Mouse (Mus musculus) frontal cortex, postnatal 36 days (tissue): ENCODE results near the gene Gm37240.
A peak's percentile ranks its signal among the peaks of the same experiment; 100 is the strongest.
"Not testable (repeated sequence)": the region's sequence is repeated elsewhere in the genome, so short reads cannot be mapped to it uniquely, and the experiment has no call there.

Source experiments
- DNase-seq, 2 experiments: peaks; one replicate each; pipeline ENCODE4 v3.0.0; 2022; ENCODE audit warnings: low spot score in 2 of 2

Gm37240 gene

GRCm38 (mm10) chr3:84680062-84680461 lies 1207.3 kb downstream of the Gm37240 start:
- DNase-seq = no peak

DNA sequence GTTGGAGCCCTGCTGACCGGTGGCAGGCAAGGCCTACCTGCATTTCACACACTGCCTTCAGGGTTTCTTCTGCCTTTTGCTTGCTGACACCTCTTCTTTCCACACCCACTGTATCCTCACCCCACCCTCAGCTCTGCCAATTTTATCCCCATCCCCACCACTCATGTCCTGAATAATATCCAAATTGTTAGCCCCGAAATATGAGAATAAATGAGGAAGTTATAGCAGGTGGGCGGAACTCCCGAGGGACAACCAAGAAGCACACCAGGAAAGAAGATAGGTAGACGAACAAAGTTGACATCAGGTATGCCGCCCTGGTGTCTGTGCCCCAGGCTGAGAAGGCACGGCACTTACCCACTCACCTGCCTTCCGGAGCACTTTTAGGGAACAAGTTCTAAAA lies 1207.8 kb downstream of the Gm37240 start:
- no peak for DNase-seq

DNA sequence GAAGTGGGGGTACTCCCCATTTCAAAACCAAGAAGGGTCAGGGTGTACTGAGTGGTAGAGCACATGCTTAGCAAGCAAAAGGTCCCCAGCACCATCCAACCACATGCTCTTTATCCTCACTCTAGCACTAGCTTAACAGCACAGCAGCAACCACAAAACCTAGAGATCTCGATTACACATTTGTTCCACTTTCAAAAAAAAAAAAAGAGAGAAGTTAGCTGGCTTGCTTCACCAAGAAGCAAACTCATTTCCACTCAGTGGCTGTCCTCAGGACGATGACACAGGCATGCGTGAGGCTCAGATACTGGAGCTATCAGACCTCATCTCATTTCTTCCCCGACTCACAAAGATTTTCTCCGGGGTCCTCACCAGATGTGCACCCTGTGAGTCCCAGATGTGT lies 1208.4 kb downstream of the Gm37240 start:
- DNase-seq = no peak

- DNase-seq = no peak
These were observed 1211.6 kb downstream of the Gm37240 start for GRCm38 (mm10) chr3:84675710-84676109.

DNA sequence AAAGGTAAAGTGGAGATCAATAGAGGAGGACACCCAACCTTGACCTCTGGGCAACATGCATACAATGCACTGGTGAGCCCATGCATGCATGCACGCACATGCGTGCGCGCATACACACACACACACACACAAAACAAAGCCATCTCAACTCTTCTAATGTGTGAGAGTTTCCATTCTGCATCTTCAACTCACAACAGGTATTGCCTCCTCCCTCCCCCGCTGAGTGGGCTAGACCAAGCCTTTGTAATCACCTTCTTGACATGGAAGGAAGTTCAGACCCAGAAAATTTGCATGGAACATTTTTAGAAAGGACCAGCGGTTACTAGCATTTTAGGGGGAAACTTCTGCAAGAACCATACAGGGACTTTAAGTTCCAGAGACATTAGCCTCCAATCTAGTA lies 1213.8 kb downstream of the Gm37240 start:
- no peak for DNase-seq

DNA sequence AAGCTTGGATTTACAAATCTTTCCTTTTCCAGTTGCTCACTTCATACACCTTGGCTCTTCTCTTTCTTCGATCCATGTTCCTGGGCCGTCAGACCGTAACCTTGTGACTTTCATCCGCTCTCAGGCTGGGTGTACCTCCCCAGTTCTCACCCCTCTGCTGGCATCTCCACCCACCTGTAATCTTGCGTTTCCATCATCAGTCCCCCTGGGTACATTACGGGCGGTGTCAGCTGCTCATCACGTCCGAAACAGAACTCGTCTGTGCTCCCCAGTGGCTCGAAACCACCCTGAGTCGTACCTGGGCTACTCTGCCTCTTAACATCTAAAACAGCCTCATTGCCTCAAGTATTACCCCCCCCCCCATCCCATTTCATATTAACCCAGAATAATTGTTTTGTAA lies 1215.2 kb downstream of the Gm37240 start:
- DNase-seq = no peak

GRCm38 (mm10) chr3:84668957-84669356 lies 1218.4 kb downstream of the Gm37240 start:
- DNase-seq = no peak

DNA sequence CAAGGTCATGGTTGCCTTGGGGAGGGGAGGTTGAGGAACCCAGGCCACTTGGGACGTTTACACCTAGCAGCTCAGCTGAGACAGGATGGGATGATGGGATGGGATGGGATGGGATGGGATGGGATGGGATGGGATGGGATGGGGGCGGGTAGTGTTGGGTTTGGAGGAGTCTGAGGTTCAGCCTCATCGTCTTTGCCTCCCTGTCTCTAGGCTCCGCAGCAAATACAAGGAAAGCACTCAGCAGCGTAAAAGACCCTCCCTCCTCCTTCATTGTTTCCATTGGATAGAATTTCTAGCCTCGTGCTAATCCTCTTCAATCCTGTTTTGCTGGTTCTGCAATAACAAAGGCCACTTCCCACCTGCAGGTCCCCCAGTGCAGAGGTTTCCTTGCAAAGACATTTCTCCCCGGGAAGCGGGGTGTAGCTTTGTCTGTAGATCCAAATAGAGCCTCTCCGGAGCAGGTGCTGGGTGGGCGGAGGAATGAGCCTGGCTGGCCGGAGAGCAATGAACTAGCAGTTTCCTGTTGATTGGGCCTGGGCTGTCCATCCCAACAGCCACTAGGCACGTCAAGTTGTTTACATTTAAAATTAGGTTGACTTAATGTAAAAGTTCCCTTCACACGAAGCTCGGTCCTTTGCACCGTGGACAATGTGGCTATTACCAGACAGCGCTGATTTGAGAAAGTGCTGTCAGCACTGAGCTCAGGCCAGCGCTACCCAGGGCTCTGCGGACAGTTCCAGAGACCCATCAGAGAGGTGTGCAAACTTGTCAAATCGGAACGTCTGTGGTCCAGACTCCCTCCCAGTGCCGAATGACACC lies 1221.9 kb downstream of the Gm37240 start:
- no peak for DNase-seq

- no peak for DNase-seq
These were observed 1222.6 kb downstream of the Gm37240 start for GRCm38 (mm10) chr3:84664686-84665085.

DNA sequence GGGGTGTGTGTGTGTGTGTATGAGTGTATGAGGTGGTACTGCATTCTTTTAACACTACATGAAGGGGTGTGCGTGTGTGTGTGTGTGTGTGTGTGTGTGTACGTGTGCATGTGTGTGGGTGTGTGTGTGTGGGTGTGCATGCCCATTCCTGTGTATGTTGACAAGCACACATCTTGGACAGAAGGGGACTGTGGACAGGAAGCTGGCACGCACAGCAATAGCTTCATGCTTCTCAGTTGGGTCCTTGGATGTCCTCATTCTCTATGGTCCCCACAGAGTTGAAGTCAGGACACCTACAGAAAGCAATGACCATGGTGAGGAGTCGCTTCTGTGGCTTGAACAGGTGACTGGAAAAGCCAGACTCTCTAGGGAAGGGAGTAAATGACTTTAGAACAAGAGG lies 1223.5 kb downstream of the Gm37240 start:
- no peak for DNase-seq

GRCm38 (mm10) chr3:84663079-84663478 lies 1224.2 kb downstream of the Gm37240 start:
- no peak for DNase-seq

GRCm38 (mm10) chr3:84660380-84660779 lies 1226.9 kb downstream of the Gm37240 start:
- no peak for DNase-seq

DNA sequence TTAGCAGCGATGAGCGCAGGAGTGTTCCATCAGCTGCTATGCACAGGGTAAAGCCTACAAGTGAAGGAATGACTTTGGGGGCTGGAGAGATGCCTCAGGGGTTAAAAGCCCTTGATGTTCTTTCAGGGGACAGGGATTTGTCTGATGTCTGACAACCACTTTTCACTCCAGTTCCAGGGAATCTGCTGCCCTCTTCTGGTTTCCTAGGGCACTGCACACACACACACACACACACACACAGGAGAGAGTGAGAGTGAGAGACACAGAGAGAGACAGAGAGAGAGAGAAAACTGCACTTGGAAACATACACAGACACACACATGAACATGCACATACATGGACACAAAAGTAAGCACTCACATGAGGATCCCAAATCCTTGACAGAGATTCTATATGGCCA lies 1228.4 kb downstream of the Gm37240 start:
- no peak for DNase-seq

DNA sequence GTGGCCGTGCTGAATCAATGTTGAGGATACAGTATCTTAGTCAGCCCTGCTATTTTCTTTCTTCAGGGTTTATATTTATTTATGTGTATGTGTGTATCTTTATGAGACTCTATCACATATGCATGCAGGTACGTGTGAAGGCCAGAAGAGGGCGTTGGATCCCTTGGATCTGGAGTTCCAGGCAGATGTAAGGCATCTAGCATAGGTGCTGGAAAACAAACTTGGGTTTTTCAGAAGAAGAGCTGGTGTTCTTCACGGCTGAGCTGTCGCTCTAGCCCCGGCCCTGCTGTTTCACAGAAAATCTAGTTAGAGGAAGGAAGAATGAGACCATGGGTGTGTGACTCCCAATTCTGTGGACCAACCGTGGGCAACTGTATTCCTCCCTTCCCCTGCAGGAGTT lies 1229.3 kb downstream of the Gm37240 start:
- no peak for DNase-seq

GRCm38 (mm10) chr3:84657240-84657639 lies 1230.1 kb downstream of the Gm37240 start:
- DNase-seq = no peak

- not testable (repeated sequence) for DNase-seq
These were observed 1231.5 kb downstream of the Gm37240 start for GRCm38 (mm10) chr3:84655785-84656150.

- no peak for DNase-seq
These were observed 1232.2 kb downstream of the Gm37240 start for GRCm38 (mm10) chr3:84654900-84655784.

GRCm38 (mm10) chr3:84654246-84654826 lies 1233.0 kb downstream of the Gm37240 start:
- DNase-seq = no peak

DNA sequence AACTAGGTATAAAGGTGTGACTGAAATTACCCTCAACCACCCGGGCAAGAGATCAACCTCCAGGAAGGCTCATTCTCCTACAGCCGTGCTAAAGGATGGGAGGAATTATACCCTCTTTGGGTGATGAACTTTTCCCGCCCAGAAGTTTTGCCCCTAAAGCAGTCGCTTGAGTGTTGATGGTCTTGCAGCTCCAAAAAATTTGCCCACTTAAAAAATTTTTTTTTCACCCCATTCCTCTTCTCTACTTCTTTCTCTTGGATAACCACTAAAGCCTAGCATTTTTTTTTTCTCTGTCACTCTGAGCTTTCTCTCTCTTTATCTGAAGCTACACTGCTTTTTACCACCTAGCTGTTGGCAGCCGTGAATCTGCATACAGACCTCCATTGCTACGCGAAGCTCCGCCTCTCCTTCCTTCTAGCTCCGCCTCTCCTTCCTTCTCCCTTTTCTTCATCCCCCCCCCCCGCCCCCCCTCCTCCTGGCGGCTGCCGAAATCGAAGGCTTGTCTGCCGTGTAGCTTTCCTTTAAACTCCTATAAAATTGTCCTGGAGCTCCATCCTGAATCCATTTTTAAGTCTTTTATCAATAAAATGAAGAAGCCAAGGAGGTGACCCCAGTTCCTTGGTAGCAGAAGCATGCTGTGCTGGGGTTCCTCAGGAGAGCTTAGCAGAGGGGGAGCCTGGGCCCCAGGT lies 1233.6 kb downstream of the Gm37240 start:
- no peak for DNase-seq

DNA sequence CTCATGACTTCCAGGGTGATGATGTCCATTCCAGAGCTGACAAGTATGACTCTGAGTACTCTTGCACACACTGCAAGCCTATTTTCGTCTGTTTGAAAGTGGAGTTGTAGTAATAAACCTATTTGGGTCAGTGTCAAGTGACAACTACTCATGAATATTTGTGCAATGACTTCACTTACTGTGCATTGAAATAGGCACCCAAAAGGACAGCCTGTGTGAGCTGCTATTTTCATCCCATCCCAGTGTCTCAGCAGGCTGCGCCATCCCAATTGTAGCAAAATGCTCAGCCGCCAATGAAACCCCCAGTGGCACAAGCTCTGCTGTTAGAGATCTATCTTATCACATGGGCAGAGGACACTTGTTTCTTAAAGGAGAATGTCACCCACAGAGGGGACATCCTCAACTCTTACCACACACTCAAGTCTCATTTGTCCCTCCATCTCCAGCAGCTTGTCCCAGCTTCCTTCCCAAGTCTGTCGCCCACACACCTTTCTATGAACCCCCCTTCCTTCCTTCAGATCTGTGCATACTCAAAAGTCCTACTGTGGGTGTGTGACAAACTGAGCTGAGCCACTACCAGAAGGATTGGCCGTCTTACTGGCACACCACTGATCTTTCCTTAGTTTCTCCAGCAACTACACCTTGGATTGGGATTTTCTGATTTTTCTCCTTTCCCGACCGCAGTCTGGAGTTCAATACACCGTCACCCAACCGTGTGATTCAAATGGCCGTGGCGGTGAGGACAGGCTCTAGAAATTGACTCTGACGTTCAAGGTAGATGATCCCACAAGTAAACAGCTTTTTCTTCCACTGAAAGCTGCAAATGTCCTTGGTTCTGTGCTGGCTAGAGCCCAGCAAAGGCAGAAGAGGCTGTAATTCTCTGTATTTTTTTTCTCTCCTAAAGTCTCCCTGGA lies 1234.4 kb downstream of the Gm37240 start:
- peak; percentile 22 to 35 for DNase-seq
